Mouse (Mus musculus): Measurements from ENCODE around the gene BC003965. TPM values are rescaled to one million over a fixed set of nuclear protein-coding genes. Genes with fewer than 3 reads are reported as not detected.

BC003965 gene
- 10 to 100 TPM; 11.4 to 18.3 TPM for total RNA-seq (2021)
- long read RNA-seq, experiment 1, transcript BC003965-201 (2 exons, 3,030 nt): major isoform, 45 of 52 reads
- long read RNA-seq, experiment 1, transcript BC003965-202 (1 exons, 3,109 nt): minor isoform, 5 of 52 reads
- long read RNA-seq, experiment 1, partial matches to known transcripts: 0 of 52 reads
- long read RNA-seq, experiment 1, other reads (novel, unspliced or antisense): 2 of 52 reads
- long read RNA-seq, experiment 2, transcript BC003965-201 (2 exons, 3,030 nt): major isoform, 45 of 61 reads
- long read RNA-seq, experiment 2, transcript BC003965-202 (1 exons, 3,109 nt): minor isoform, 16 of 61 reads
- long read RNA-seq, experiment 2, partial matches to known transcripts: 0 of 61 reads
- long read RNA-seq, experiment 2, other reads (novel, unspliced or antisense): 0 of 61 reads

- Histone ChIP-seq H3K4me3 (peak within 1 kb of the TSS; percentile 83), H3K27ac (peak within 1 kb of the TSS; percentile 96)
- no peak for TF ChIP-seq CTCF (IDR thresholded peaks at IDR 0.05)
- DNase-seq: peak; percentile 97
- intact Hi-C loops (cut with DNase I): loop anchor here (2.0 to 5.0 kb wide), 2 partner anchors 51 to 67 kb away; partner anchors contain the start of genes Clcn7 and Telo2
Observed at GRCm38 (mm10) chr17:25184129-25184691, at the start of gene BC003965. BC003965 (plus strand) TSS chr17:25184554.

GRCm38 (mm10) chr17:25135622-25136021 lies 48.7 kb upstream of the BC003965 start:
- H3K4me3 ChIP-seq: no peak overlapping the region
- intact Hi-C loops (cut with DNase I): no loop called here
- no peak for DNase-seq
- TF ChIP-seq CTCF (IDR thresholded peaks at IDR 0.05): no peak
- no peak overlapping the region for H3K27ac ChIP-seq

GRCm38 (mm10) chr17:25138803-25139202 lies 45.6 kb upstream of the BC003965 start:
- intact Hi-C loops (cut with DNase I): no loop called here
- Histone ChIP-seq H3K4me3 (no peak overlapping the region), H3K27ac (no peak overlapping the region)
- no peak for DNase-seq
- TF ChIP-seq CTCF (IDR thresholded peaks at IDR 0.05): no peak

DNA sequence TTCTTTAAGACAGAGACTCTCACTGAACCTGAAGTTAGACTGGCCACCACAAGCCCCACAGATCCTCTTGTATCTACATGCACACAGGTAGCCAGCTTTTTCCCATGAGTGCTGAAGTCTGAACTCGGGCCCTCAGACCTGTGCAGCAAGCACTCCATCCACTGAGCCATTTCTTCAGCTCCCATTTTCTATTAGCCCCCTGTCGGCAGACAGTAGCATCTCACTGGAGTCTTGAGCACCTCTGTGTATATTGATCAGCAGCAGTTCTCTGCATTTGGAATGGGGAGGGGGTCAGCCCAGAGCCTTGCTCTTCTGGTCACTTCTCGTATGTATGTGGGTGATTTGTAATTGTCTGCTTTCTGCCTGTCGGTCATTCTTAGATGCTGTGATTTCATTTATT lies 44.4 kb upstream of the BC003965 start:
- peak; percentile 35; the same call in 1 of the 2 replicates for TF ChIP-seq CTCF (IDR thresholded peaks at IDR 0.05)
- intact Hi-C loops (cut with DNase I): no loop called here
- Histone ChIP-seq H3K27ac (no peak overlapping the region), H3K4me3 (no peak overlapping the region)
- no peak for DNase-seq

- no peak for DNase-seq
Observed at GRCm38 (mm10) chr17:25162161-25162560, 22.2 kb upstream of the BC003965 start, which contains the start of gene Ccdc154. Ccdc154 (plus strand) TSS chr17:25162461.

DNA sequence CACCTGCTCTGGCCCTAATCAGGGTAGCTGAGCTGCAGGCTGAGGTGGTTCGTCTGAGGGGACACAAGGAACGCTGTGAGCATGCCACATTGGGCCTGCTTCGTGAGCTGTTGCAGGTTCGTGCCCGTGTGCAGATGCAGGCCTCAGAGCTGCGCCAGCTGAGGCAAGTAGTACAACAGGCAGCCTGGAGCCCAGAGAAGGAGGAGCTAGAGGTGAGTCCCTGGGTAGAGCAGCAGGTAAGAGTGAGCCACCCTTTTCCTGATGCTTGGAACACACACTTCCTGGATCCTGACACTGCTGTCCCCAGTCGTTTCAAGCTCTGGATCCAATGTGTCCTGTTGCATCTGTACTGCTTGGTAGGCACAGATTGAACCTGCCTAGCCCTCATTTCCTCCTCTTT lies 21.0 kb upstream of the BC003965 start:
- intact Hi-C loops (cut with DNase I): no loop called here

More at GRCm38 (mm10) chr17:25162161-25162560, 22.2 kb upstream of the BC003965 start, which contains the start of gene Ccdc154:
- no peak for TF ChIP-seq CTCF (IDR thresholded peaks at IDR 0.05)
- intact Hi-C loops (cut with DNase I): no loop called here
- H3K4me3 ChIP-seq: no peak within 1 kb of the TSS
- H3K27ac ChIP-seq: no peak within 1 kb of the TSS

GRCm38 (mm10) chr17:25164770-25165169 lies 19.6 kb upstream of the BC003965 start:
- H3K4me3 ChIP-seq: no peak overlapping the region
- no peak for DNase-seq
- intact Hi-C loops (cut with DNase I): no loop called here

More for the DNA sequence above, 21.0 kb upstream of the BC003965 start:
- no peak for TF ChIP-seq CTCF (IDR thresholded peaks at IDR 0.05)
- H3K4me3 ChIP-seq: no peak overlapping the region
- H3K27ac ChIP-seq: no peak overlapping the region
- no peak for DNase-seq

DNA sequence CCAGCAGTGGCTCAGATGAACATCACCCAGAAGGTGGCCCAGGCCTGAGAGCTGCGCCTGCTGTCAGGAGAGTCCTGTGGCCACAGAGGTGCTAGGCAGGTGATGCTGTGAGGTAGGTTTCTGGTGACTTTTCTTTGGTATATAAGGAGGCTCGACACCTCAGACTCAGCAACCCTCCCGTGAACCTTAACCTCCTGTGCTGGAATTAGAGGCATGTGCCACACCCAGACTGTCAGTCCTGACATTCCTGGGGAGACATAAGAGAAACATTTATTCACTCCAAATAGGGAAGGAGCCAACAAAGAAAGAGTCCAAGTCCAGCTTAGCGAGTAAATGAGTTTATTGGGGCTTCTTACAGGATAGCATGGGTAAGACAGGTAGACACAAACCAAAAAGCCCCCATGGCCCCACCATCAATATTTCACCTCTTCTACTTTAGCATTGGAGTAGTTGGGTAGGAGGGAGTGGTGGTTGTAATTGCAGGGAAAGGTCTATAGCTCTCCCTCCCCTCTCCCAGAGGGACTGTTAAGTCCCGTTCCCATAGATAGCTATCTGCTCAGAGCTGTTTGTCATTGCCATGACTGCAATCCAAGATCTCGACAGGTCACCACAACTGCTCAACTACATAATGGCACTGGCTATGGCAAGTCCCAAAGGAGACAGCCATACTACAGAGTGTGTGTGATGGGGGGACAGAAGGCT lies 18.2 kb upstream of the BC003965 start:
- no peak for DNase-seq
- intact Hi-C loops (cut with DNase I): no loop called here
- Histone ChIP-seq H3K27ac (peak overlapping the region; percentile 56; the same call in 1 of the 2 replicates), H3K4me3 (no peak overlapping the region)
- no peak for TF ChIP-seq CTCF (IDR thresholded peaks at IDR 0.05)

More at GRCm38 (mm10) chr17:25164770-25165169, 19.6 kb upstream of the BC003965 start:
- TF ChIP-seq CTCF (IDR thresholded peaks at IDR 0.05): no peak
- H3K27ac ChIP-seq: no peak overlapping the region

- Histone ChIP-seq H3K4me3 (no peak overlapping the region), H3K27ac (no peak overlapping the region)
- DNase-seq: no peak
- no peak for TF ChIP-seq CTCF (IDR thresholded peaks at IDR 0.05)
- intact Hi-C loops (cut with DNase I): no loop called here
Observed at GRCm38 (mm10) chr17:25169706-25170105, 14.6 kb upstream of the BC003965 start.

- intact Hi-C loops (cut with DNase I): no loop called here
- no peak for DNase-seq
- Histone ChIP-seq H3K27ac (no peak overlapping the region), H3K4me3 (no peak overlapping the region)
- TF ChIP-seq CTCF (IDR thresholded peaks at IDR 0.05): no peak
Observed at GRCm38 (mm10) chr17:25172558-25172957, 11.8 kb upstream of the BC003965 start.

GRCm38 (mm10) chr17:25175411-25175810 lies 8.9 kb upstream of the BC003965 start, which contains the start of gene Gm38655:
Gm38655 (minus strand) TSS chr17:25175471.
- no peak within 1 kb of the TSS for H3K27ac ChIP-seq
- intact Hi-C loops (cut with DNase I): no loop called here
- no peak within 1 kb of the TSS for H3K4me3 ChIP-seq
- no peak for DNase-seq
- TF ChIP-seq CTCF (IDR thresholded peaks at IDR 0.05): no peak

DNA sequence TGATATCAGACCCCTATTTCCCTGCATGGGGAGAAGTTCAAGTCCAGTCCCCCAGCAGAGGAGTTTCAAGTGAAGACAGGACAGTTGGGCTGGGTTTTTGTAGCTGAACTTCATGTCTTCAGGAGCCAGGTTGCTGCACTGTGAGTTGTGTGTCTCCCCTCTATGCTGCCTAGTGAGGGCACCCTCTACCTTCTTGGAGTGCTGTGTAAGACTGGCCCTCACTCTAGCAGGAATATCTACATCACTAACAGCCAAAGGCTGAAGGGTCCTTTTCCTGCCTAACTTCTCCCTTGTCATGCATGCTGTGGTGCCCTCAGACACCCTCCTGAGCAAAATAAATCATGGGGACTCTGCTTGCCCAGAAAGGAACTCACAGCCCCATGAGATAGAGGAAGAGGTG lies 1.1 kb upstream of the BC003965 start:
- Histone ChIP-seq H3K4me3 (peak overlapping the region; percentile 83), H3K27ac (peak overlapping the region; percentile 96)
- TF ChIP-seq CTCF (IDR thresholded peaks at IDR 0.05): no peak
- no peak for DNase-seq
- intact Hi-C loops (cut with DNase I): loop anchor here (5.0 kb wide), 1 partner anchor 66 kb away; the partner anchor contains the start of gene Telo2

Data from gastrocnemius, adult 2 months (tissue).